Mouse (Mus musculus): ENCODE data around the gene Nucb2.

DNA sequence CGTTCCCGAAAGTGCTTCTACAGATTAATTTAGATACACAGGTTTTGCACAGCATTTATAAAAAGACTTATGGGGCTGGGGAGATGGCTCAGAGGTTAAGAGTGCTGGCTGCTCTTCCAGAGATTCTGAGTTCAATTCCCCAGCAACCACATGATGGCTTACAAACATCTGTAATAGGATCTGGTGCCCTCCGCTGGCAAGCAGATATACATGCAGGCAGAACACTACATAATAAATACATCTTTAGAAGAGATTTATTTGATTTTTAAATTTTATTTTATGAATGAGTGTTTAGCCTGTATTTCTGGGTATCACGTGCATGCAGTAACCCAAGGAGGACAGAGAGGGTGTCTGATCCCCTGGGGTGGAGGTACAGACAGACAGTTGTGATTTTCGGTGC is 9.9 kb downstream of the Nucb2 start:
- TF ChIP-seq CHD2 (IDR thresholded peaks at IDR 0.05; ENCODE audit: low read depth, low read length) (no peak), HCFC1 (IDR thresholded peaks at IDR 0.05; ENCODE audit: borderline replicate concordance, insufficient read depth, low read length) (no peak)

Measured in ES-E14 (cell line).